Mouse (Mus musculus) heart, postnatal 36 days (tissue): ENCODE results near the gene Prn. TPM values are rescaled to one million over a fixed set of nuclear protein-coding genes. Genes with fewer than 3 reads are reported as not detected.

Experiments used
- DNase-seq, 2 experiments: peaks; one replicate each; pipeline ENCODE4 v3.0.0; 2021 to 2022
- intact Hi-C: fragments of 180-260 bp; cut with DNase I; formaldehyde crosslinking; loops from one replicate; pipeline ENCODE4 v1.15.1; 2025
- total RNA-seq, 2 experiments: library from RNA; stranded (reverse); gene quantifications; 2 replicates each; pipeline ENCODE4 v1.2.3; 2021

Prn gene
- total RNA-seq, 2 experiments from 2014 or later, result 1.8 TPM; not detected in 1

DNA sequence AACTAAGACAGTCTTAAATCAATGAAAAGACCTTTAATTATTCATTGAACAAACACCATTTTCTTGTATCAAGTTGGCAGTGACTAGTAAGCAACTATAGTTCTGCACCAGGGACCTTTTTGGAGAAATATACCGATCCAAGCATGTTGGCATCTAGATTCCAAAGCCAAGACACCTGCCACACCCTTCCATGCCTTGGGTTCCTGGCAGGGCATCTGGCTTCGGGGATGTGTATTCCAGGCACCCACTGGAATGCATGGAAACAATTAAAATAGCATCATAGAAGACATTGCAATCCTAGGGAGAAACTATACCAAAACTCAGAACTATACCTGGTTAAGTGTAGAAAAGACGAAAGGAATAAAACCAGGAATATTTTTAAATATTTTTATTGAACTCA, 3.5 kb upstream of the Prn start:
- intact Hi-C loops, result no loop called here
- DNase-seq, result no peak

GRCm38 (mm10) chr2:131906846-131907245, 2.9 kb upstream of the Prn start:
- intact Hi-C loops, result no loop called here
- peak in 1 of 2 experiments; percentile 44 for DNase-seq

DNA sequence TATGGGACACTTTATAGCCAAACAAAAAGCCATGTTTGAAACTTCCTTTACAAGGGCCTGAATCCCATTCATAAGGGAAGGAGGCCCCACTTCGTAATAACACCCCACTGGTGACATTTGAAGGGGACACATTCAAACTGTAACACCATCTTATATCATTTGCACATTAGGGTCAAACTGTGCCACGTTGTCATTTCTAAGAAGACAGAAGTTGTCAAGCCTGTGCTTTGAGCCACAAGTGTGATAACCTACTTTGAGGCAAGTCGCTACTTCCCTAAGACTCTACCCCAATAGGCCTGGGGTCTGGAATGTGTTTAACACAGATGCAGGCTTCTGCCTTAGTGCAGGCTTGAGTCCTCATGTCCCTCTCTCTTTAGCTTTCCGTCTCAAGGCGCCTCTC, 2.4 kb upstream of the Prn start:
- DNase-seq, result no peak
- intact Hi-C loops, result no loop called here

GRCm38 (mm10) chr2:131908351-131908861, 1.4 kb upstream of the Prn start:
- peak in 1 of 2 experiments; percentile 40 for DNase-seq
- intact Hi-C loops, result no loop called here

- intact Hi-C loops, result no loop called here
- DNase-seq, result no peak
Observed at GRCm38 (mm10) chr2:131908906-131909305, 851 bp upstream of the Prn start.

GRCm38 (mm10) chr2:131910847-131911246, 1.1 kb downstream of the Prn start:
- intact Hi-C loops, result no loop called here
- DNase-seq, result no peak

- no peak for DNase-seq
- intact Hi-C loops, result no loop called here
Observed at GRCm38 (mm10) chr2:131911341-131911740, 1.6 kb downstream of the Prn start.

GRCm38 (mm10) chr2:131912526-131913258, 2.9 kb downstream of the Prn start:
- intact Hi-C loops, result no loop called here

GRCm38 (mm10) chr2:131932275-131932902, 22.6 kb downstream of the Prn start:
- intact Hi-C loops, result no loop called here

More at GRCm38 (mm10) chr2:131912526-131913258, 2.9 kb downstream of the Prn start:
- DNase-seq, result no peak

DNA sequence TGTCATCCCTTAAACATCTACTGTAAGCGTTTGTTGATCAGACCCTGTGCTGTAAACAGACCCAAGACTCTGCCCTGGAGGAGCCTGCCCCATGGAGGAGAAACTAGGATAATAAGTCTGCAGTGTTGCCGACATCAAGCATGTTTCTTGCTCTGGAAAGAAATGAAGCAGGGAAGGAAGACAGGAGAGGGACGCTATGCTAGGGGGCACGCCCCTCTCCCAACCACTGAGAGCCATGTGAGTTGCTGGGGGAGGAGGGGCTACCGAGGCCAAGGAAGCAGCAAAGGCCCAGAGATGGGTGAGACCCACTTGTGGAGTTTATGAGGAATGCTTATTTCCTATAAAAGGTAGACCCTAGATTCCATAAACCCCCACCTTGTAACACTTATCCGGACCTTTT, 23.3 kb downstream of the Prn start:
- no peak for DNase-seq
- intact Hi-C loops, result no loop called here

More at GRCm38 (mm10) chr2:131932275-131932902, 22.6 kb downstream of the Prn start:
- no peak for DNase-seq

DNA sequence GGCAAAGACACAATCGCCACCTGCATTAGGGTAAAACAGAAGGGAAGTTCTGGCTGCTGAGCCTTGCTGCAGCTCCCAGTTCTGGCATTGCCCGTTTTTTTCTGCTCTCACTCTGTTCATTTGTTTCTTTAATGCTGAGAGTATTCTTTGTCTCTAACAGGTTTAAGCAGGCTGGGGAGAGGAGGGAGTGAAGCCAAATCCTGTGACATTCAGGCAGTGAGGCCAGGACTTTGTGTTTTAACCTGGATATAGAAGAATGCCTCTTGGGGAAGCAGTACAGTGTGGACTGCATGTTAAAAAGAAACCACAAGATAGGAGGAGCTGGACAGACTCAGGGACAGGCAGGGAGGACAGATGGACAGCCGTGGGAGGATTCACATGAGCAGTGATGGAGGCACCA, 23.8 kb downstream of the Prn start:
- intact Hi-C loops, result no loop called here
- DNase-seq, result no peak

- no peak for DNase-seq
- intact Hi-C loops, result no loop called here
Observed at GRCm38 (mm10) chr2:131934243-131934642, 24.5 kb downstream of the Prn start.

DNA sequence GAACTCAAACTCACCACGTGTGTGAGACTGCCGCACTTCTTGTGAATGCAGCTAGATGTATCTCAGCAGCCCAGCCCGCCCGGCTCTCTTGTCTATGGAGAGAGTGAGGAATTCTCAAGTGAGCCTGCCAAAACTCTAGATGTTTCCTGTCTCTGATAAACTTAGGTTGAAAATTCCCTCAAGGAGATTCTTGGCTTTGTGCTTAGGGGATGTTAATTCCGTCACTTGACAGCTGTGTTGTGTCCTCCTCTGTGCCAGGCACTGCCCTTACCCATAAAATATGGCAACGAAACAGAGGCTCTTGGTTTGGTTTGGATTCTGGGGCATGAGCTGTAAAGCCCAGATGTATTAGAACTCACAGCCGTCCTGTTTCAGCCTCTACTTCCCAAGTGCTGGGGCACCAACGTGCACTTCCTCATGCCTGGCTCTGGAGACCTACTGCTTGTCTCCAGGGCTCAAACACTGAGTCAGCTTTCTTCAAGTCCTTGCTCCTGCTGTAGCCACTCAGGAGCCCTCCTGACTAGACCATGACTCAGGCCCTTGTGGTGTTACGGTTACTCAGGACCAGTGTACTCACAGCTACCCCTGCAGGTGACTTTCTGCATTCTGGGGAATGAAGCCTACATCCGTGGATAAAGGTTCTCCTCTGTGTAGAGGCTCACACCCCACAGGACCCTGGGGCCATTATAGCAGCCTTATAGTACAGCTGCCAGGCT, 25.8 kb downstream of the Prn start:
- DNase-seq, result peak; percentile 18 to 44
- intact Hi-C loops, result loop anchor here (5.0 kb wide), 1 partner anchor 33 kb away; no protein-coding TSS in a partner anchor

GRCm38 (mm10) chr2:131936410-131936809, 26.7 kb downstream of the Prn start:
- intact Hi-C loops, result loop anchor here (5.0 kb wide), 1 partner anchor 34 kb away; no protein-coding TSS in a partner anchor
- DNase-seq, result no peak

GRCm38 (mm10) chr2:131939404-131940111, 29.8 kb downstream of the Prn start:
- DNase-seq, result peak; percentile 53 to 74
- intact Hi-C loops, result loop anchor here (1.0 to 5.0 kb wide), 2 partner anchors 37 to 111 kb away; no protein-coding TSS in a partner anchor

DNA sequence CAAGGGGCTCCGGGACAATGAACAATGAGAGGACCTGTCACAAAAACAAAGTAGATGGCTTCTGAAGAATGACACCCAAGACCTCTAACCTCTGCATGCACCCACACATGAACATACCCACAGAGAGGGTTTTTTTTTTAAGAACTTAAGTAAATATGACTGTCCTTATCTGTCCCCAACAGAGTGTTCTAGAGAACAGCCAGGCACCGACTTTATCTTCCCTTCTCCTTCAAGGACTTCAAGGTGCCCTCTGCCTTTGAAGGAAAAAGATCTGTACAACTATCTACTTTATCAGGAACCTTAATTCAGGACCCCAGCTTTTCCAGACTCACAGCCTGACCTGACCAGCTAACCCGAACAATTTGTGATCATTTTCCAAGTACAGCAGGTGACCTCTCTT, 30.7 kb downstream of the Prn start:
- no peak for DNase-seq
- intact Hi-C loops, result no loop called here

DNA sequence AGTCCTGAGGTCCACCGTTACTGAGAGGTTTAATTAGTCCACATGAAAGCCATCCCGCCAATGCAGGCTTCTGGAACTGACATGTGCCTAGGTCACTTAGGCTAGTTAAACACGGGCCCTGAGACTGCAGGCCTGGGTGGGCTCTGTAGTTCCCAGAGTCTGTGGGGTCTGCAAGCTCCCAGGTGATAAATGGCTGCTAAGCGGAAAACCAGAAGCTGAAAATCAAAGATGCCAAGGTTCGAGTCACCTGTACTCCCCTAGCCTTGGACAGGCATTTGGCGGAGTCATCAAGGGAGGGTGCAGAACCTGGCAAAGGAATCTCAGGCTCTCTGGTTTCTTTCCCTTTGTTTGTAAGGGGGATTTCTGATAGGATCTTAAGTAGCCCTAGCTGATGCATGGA, 31.7 kb downstream of the Prn start:
- intact Hi-C loops, result no loop called here
- peak in 1 of 2 experiments; percentile 0 for DNase-seq

- DNase-seq, result no peak
- intact Hi-C loops, result no loop called here
Observed at GRCm38 (mm10) chr2:131944370-131944769, 34.6 kb downstream of the Prn start.

- peak in 1 of 2 experiments; percentile 0 for DNase-seq
- intact Hi-C loops, result loop anchor here (5.0 kb wide), 1 partner anchor 383 kb away; the partner anchor contains the start of gene Adra1d
Observed at GRCm38 (mm10) chr2:131945225-131945624, 35.5 kb downstream of the Prn start.

DNA sequence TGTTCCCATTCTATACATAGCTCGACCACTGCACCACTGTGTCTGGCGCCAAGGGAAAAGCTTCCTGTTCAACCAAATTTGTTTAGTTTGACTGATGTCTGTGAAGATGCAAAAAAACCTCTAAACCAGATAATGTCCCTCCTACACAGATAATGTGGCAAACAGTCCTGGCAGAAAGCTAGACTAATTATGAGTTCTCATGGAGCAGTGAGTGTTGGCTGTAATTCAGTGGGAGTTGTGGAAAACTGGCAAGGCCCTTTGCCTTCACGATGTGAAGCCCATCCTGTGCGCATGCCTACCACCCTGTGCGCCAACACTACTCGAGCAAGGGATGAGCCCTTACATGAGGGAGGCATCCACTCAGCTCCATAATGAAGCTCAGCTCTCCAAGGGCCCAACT, 36.0 kb downstream of the Prn start:
- intact Hi-C loops, result loop anchor here (5.0 kb wide), 1 partner anchor 383 kb away; the partner anchor contains the start of gene Adra1d
- peak in 1 of 2 experiments; percentile 0 for DNase-seq
